Mouse (Mus musculus): ENCODE data around the gene Pkhd1. TPM values are rescaled to one million over a fixed set of nuclear protein-coding genes. Genes with fewer than 3 reads are reported as not detected.

Gene Pkhd1
- polyA plus RNA-seq, 1 experiment from 2014 or later = not detected

DNA sequence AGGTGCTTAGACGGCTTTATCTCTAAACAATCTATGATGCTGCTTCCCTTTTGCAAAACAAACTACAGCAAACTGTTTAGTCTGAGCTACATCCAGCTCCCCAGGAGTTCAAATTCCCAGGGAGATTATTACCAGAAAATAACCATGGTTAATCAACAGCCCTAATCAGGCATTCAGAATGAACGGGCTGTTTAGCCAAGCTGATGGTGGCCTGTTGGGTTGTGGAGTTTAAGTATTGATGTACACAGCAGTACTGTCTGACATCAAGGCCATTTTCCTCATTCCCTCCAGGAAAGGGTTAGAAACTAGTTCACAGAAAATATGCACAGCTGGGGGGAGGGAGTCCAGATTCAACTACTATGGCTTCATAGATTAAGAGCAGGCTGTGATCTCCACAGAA lies 12.4 kb downstream of the Pkhd1 start:
- H3K9me3 ChIP-seq (replicated peaks) = no peaks in the 10 kb centered on the region
- H3K36me3 ChIP-seq (ENCODE audit: poor library complexity, severe bottlenecking) = no peaks in the 10 kb centered on the region
- H3K27ac ChIP-seq = no peak overlapping the region
- no peaks in the 10 kb centered on the region for H3K27me3 ChIP-seq
- no peak overlapping the region for H3K4me3 ChIP-seq
- no peaks in the 10 kb centered on the region for H3K4me1 ChIP-seq
- no peak overlapping the region for H3K4me2 ChIP-seq
- no peak for ATAC-seq
- WGBS = 66% methylated on average over 2 of the region's 2 CpGs
- H3K9ac ChIP-seq = no peak overlapping the region

DNA sequence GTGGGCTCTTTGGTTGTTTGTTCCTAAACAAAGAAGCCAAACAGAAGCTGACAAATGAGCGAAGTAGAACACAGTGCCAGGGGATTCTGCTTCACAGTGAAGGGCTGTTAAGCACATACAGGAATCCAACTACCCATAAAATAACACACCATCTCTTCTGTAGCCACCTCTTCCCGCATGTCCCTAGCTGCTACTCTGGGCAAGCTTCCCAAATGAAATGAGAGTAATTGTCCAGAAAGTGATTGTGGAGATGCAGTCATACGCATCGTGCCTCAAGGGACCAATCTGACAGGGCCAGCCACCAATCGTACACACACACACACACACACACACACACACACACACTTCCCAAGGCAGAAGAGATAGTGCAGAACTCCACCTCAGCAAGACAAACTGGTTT lies 27.4 kb downstream of the Pkhd1 start:
- no peaks in the 10 kb centered on the region for H3K36me3 ChIP-seq (ENCODE audit: poor library complexity, severe bottlenecking)
- ATAC-seq = no peak
- H3K27ac ChIP-seq = no peak overlapping the region
- 68% methylated on average over 5 of the region's 5 CpGs for WGBS
- H3K4me3 ChIP-seq = no peak overlapping the region
- no peaks in the 10 kb centered on the region for H3K9me3 ChIP-seq (replicated peaks)
- no peaks in the 10 kb centered on the region for H3K27me3 ChIP-seq
- no peak overlapping the region for H3K9ac ChIP-seq
- H3K4me1 ChIP-seq = no peaks in the 10 kb centered on the region
- H3K4me2 ChIP-seq = no peak overlapping the region

DNA sequence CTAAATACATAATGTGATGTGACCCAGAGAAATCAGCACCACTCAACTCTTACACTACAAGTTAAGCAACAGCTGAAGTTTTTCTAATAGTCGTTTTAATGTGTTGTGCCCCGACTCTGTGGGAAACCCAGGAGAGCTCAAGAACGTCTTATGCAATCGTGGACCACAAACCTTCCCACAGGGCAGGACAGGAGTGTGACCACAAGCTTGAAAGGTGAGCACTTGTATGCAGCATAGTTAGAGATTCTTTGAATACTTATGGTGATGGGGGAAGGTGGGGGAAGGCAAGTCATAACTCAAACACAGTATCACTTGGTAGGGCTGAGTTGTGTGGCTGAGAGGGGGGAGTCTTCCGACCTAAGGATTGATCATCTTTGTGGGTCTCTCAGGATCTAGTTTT lies 46.4 kb downstream of the Pkhd1 start:
- H3K27ac ChIP-seq = no peak overlapping the region
- no peak overlapping the region for H3K4me2 ChIP-seq
- H3K9ac ChIP-seq = no peak overlapping the region
- H3K4me1 ChIP-seq = no peaks in the 10 kb centered on the region
- WGBS = 82% methylated on average over 5 of the region's 5 CpGs
- no peak for ATAC-seq
- no peaks in the 10 kb centered on the region for H3K36me3 ChIP-seq (ENCODE audit: poor library complexity, severe bottlenecking)
- H3K9me3 ChIP-seq (replicated peaks) = no peaks in the 10 kb centered on the region
- H3K27me3 ChIP-seq = no peaks in the 10 kb centered on the region
- H3K4me3 ChIP-seq = no peak overlapping the region

DNA sequence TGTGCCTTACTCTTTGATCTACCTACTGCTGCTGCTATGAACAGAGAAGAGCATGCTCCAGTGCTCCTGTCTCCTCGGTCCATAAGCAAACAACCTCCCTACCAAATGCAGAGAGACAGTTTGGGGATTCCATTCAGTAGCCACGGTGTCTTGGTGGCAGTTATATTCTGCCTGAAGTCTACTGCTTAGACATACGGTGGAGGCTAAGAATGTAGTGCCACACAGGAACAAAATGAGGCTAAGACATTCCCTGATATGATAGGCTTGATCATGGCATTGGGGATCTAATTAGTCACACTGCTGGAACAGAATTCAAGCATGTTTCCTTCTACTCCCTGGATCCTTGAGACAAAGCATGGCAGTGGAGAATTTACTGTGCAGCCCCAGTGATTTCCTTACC lies 48.4 kb downstream of the Pkhd1 start:
- Histone ChIP-seq H3K4me2 (no peak overlapping the region), H3K36me3 (ENCODE audit: poor library complexity, severe bottlenecking) (no peaks in the 10 kb centered on the region), H3K27ac (no peak overlapping the region), H3K4me1 (no peaks in the 10 kb centered on the region), H3K9me3 (replicated peaks) (no peaks in the 10 kb centered on the region), H3K9ac (no peak overlapping the region), H3K27me3 (no peaks in the 10 kb centered on the region), H3K4me3 (no peak overlapping the region)
- no peak for ATAC-seq
- WGBS = 61% methylated on average over 3 of the region's 3 CpGs

DNA sequence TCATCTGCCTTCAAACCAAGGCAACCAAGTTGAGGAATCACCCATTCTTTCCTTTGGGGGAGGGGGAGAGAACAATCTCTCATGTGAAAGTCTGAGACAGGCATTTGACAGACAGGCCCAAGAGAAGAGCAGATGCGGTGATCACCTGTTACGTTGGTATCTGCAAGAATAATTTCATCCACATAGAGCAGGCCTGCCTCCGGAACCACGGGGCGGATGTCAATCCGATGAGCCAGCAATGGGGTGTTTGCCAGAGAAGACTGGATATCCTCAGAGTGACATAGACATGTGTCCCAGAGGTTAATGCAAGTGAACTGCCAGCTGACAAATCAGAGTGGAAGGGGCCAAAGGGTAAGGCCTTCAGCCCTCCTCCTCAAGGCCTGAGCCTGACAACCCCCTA lies 59.4 kb downstream of the Pkhd1 start:
- ATAC-seq = no peak
- H3K4me2 ChIP-seq = no peak overlapping the region
- H3K9ac ChIP-seq = no peak overlapping the region
- H3K4me1 ChIP-seq = no peaks in the 10 kb centered on the region
- H3K36me3 ChIP-seq (ENCODE audit: poor library complexity, severe bottlenecking) = no peaks in the 10 kb centered on the region
- no peaks in the 10 kb centered on the region for H3K27me3 ChIP-seq
- H3K4me3 ChIP-seq = no peak overlapping the region
- H3K9me3 ChIP-seq (replicated peaks) = no peaks in the 10 kb centered on the region
- 93% methylated on average over 6 of the region's 6 CpGs for WGBS
- H3K27ac ChIP-seq = no peak overlapping the region

DNA sequence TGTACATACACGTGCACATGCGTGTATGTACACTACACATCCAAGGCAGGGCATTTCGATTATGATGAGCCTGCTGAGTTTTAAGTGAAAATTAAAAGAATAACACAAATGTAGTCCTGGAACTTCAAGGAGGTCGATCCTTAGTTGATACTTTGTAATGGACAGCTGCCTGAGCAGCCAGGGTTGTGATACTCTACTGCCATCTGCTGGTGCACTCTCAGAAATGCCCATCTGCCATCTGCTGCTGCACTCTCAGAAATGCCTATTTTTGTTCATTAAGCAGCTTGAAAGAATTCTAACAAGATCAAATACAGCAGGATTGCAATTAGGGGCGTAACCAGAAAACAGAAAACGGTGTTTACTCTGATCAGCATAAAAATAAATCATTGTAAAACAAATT lies 63.5 kb downstream of the Pkhd1 start:
- Histone ChIP-seq H3K9me3 (replicated peaks) (no peaks in the 10 kb centered on the region), H3K36me3 (ENCODE audit: poor library complexity, severe bottlenecking) (no peaks in the 10 kb centered on the region), H3K9ac (no peak overlapping the region), H3K27ac (no peak overlapping the region), H3K4me2 (no peak overlapping the region), H3K27me3 (no peaks in the 10 kb centered on the region), H3K4me3 (no peak overlapping the region), H3K4me1 (no peaks in the 10 kb centered on the region)
- peak; percentile 89 for ATAC-seq
- WGBS = 26% methylated on average over 6 of the region's 6 CpGs

DNA sequence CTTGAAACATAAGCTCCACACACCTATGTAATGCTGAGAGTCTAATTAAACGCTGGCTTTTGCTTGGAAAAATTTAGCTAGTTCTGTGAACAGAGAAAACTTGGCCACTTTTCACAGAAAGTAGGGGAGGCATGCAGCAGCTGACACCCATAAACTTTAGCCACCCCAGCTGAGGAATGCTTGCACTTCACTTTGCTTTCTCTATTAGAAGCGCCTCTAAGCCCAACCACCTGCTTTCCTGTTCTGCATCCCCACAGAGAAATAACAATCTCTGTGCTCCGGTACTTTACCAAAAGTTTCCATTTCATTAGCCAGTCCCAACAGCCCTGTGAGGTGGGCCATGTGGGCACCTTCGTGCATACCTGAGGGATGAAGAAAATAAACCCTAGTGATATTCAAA lies 66.5 kb downstream of the Pkhd1 start:
- Histone ChIP-seq H3K27me3 (no peaks in the 10 kb centered on the region), H3K9me3 (replicated peaks) (no peaks in the 10 kb centered on the region), H3K4me2 (no peak overlapping the region), H3K27ac (no peak overlapping the region), H3K36me3 (ENCODE audit: poor library complexity, severe bottlenecking) (no peaks in the 10 kb centered on the region), H3K4me3 (no peak overlapping the region), H3K4me1 (no peaks in the 10 kb centered on the region), H3K9ac (no peak overlapping the region)
- WGBS = 78% methylated on average over 4 of the region's 4 CpGs
- ATAC-seq = no peak

DNA sequence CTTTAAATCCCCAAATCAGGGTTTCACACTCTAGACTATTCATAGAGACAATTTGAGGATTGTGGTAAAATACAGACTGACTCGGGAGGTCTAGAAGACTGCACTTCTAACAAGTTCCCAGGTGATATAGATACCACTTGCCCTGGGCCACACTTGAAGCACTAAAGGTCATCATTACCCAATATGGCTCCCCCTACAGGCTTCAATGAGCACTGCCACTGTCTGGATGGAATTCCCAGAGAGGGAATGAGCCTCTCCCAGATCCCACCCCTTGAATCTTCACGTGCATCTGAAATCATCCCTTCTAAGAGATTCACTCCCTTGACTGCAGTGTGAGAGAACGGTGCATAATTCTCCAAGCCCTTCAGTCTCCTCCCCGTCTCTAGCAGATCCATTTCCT lies 73.3 kb downstream of the Pkhd1 start:
- H3K4me3 ChIP-seq = no peak overlapping the region
- ATAC-seq = no peak
- H3K4me1 ChIP-seq = no peaks in the 10 kb centered on the region
- WGBS = 69% methylated on average over 4 of the region's 4 CpGs
- H3K9ac ChIP-seq = no peak overlapping the region
- H3K9me3 ChIP-seq (replicated peaks) = no peaks in the 10 kb centered on the region
- no peaks in the 10 kb centered on the region for H3K27me3 ChIP-seq
- H3K4me2 ChIP-seq = no peak overlapping the region
- no peak overlapping the region for H3K27ac ChIP-seq
- H3K36me3 ChIP-seq (ENCODE audit: poor library complexity, severe bottlenecking) = no peaks in the 10 kb centered on the region

DNA sequence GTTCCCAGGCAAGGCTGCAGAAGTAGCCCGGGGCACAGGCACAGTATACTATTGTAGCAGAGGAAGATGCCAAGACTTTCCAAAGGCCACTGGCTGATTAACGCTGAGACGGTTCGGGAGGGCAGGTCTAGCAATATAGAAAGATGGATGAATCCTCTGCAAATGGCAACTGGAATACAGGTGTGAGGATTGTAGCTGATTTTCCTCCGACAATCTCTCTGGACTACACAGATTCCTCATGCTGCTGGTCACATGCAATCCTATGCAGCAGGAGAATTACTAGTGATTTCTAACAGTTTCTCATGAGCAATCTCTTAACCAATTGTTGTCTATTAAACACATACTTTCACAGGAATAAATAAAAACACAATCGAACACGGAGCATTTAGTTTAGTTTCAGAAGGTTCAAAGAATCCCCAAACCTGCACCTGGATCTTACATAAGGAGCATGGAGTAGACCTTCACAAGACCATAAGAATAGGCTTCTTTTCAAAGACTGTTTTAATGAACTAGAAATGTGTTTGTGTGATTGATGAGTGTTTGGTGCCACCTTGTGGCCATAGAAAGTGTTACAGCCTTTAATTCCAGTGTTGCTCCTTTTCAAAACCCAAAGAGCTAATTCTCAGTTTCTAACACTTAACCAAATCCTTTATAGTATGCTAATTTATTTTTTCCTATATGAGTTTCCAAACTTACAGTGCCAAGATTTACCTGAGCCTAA lies 104.3 kb downstream of the Pkhd1 start:
- 67% methylated on average over 7 of the region's 7 CpGs for WGBS
- Histone ChIP-seq H3K9me3 (replicated peaks) (no peaks in the 10 kb centered on the region), H3K36me3 (ENCODE audit: poor library complexity, severe bottlenecking) (no peaks in the 10 kb centered on the region), H3K9ac (no peak overlapping the region), H3K4me2 (no peak overlapping the region), H3K27ac (no peak overlapping the region), H3K27me3 (no peaks in the 10 kb centered on the region), H3K4me3 (no peak overlapping the region), H3K4me1 (no peaks in the 10 kb centered on the region)
- peak; percentile 71; the same call in 1 of the 2 replicates for ATAC-seq

DNA sequence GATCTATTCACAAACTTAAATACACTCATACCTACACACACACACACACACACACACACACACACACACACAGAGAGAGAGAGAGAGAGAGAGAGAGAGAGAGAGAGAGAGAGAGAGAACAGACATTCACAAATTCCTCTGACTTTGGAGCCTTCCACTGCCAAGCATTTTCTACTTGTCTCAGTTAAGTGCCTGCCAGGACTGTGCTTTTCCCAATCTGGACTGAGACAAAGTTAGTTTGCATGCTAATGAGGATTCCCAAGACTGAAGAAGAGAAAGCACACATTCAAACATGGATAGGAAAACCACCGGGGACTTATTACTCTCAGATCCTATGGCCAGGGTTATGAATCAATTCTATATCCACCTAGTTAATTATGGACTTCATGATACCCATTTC lies 118.9 kb downstream of the Pkhd1 start:
- peak; percentile 43; the same call in 1 of the 2 replicates for ATAC-seq
- no peak overlapping the region for H3K9ac ChIP-seq
- peaks cover 5% of the 10 kb centered on the region; the same call in 1 of the 2 replicates for H3K4me1 ChIP-seq
- H3K27me3 ChIP-seq = no peaks in the 10 kb centered on the region
- H3K4me3 ChIP-seq = no peak overlapping the region
- H3K27ac ChIP-seq = no peak overlapping the region
- H3K9me3 ChIP-seq (replicated peaks) = no peaks in the 10 kb centered on the region
- no peaks in the 10 kb centered on the region for H3K36me3 ChIP-seq (ENCODE audit: poor library complexity, severe bottlenecking)
- H3K4me2 ChIP-seq = no peak overlapping the region
- WGBS = 62% methylated on average over 1 of the region's 1 CpGs

DNA sequence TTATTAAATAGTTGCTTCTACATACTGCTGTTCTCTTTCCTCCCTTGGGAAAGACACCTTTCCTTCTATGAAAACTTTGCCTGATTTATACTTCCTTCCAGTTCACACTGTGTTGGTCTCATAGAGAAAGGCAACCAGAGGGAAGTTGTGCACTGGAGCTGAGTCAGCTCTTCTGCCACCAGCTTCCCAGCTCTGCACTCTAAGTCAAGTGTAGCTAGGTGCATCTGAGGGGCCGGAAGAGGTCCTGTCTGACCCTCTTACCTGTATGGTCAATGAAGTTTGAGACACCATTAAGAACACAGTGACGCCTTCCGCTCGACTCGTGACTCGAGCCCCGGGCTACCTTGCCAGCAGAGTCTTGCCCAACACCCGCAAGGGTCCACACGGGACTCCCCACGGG lies 131.8 kb downstream of the Pkhd1 start:
- no peak overlapping the region for H3K9ac ChIP-seq
- WGBS = 97% methylated on average over 10 of the region's 10 CpGs

DNA sequence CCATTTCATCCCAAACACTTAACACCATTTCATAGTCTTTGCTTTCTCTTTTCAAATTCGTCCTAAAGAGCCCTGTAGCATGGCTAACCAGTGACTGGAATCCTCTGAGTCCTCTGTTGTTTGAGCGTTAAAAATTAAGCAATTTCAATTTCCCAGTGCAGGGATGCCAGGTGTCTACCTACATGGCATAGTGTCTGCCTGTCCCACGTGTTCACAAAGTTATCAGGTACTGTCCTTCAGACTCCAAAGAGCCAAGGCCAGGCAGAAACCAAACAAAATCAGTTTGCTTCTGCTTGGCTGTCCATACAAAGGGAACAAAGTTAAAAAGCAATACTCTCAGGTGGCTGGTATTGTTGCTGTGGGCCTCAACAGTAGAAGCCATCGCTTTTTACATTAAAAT lies 136.0 kb downstream of the Pkhd1 start:
- Histone ChIP-seq H3K4me1 (peaks cover 5% of the 10 kb centered on the region; the same call in 1 of the 2 replicates), H3K4me2 (no peak overlapping the region), H3K27ac (no peak overlapping the region), H3K27me3 (no peaks in the 10 kb centered on the region), H3K9me3 (replicated peaks) (no peaks in the 10 kb centered on the region), H3K9ac (no peak overlapping the region), H3K4me3 (no peak overlapping the region), H3K36me3 (ENCODE audit: poor library complexity, severe bottlenecking) (no peaks in the 10 kb centered on the region)
- ATAC-seq = no peak
- 81% methylated on average over 4 of the region's 4 CpGs for WGBS

More for the DNA sequence above, 131.8 kb downstream of the Pkhd1 start:
- H3K27ac ChIP-seq = no peak overlapping the region
- ATAC-seq = no peak
- H3K4me3 ChIP-seq = no peak overlapping the region
- H3K27me3 ChIP-seq = no peaks in the 10 kb centered on the region
- no peaks in the 10 kb centered on the region for H3K9me3 ChIP-seq (replicated peaks)
- H3K36me3 ChIP-seq (ENCODE audit: poor library complexity, severe bottlenecking) = no peaks in the 10 kb centered on the region
- H3K4me1 ChIP-seq = no peaks in the 10 kb centered on the region
- H3K4me2 ChIP-seq = no peak overlapping the region

DNA sequence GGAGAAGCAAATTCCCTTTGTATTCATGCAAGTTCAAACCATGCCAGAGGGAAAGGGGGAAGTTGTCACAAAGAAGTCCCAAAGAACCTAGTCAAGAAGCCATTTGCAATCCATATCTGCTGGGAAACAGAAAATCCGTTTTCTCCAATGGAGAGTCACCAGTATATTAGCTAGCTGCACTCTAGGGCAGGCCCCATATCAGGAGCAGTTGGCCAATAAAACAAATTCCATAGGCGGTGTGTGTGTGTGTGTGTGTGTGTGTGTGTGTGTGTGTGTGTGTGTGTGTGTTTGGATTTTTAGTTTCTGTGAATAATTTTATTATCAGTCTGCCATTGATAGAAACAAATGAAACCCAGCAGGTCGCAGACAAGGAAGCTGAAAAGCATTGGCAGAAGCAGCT lies 139.2 kb downstream of the Pkhd1 start:
- 0 out of 2 replicates have a peak, but pooled peaks have one; percentile 19 for ATAC-seq
- Histone ChIP-seq H3K27ac (no peak overlapping the region), H3K4me3 (peak overlapping the region; percentile 43)

More for the DNA sequence above, 139.2 kb downstream of the Pkhd1 start:
- WGBS = 75% methylated on average over 3 of the region's 3 CpGs
- H3K4me2 ChIP-seq = peak overlapping the region; percentile 74
- no peaks in the 10 kb centered on the region for H3K36me3 ChIP-seq (ENCODE audit: poor library complexity, severe bottlenecking)
- H3K27me3 ChIP-seq = no peaks in the 10 kb centered on the region
- peaks cover 5% of the 10 kb centered on the region; the same call in 1 of the 2 replicates for H3K4me1 ChIP-seq
- no peak overlapping the region for H3K9ac ChIP-seq
- no peaks in the 10 kb centered on the region for H3K9me3 ChIP-seq (replicated peaks)

All from forebrain, embryonic 13.5 days (tissue).